Mouse (Mus musculus): ENCODE measurements around the gene Irf4. TPM values are rescaled to one million over a fixed set of nuclear protein-coding genes. Genes with fewer than 3 reads are reported as not detected.

The Irf4 gene
- polyA plus RNA-seq (2012; rRNA removed), result 0.09 and 0.13 TPM in 2 replicates

DNA sequence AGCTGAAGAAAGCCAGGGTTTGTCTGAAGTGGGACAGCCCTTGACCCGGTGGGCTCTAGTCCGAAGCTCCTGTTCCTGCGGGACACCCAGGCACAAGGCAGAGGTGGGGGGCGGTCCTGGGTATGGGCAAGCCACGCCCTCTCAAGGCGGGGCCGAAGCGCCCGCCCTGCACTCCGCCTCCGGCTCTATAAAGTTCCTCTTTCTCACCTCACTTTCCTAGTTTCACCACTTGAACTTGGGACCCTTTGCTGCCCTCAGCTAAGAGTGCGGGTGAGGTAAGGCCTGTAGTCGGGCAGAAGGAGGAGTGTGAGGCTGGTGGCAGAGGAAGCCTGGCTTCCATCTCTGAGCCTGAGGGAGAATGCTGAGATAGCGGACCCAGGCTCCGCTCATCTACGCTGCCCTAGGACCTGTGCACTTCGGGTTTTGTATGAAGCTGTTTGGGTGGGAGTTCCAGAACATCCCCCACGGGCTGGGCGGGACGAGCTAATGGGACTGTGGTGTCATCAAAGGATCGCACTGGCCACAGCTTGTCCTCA is at the start of gene Irf4:
TSS of gene Irf4 (plus strand) at position 206 of the 536 bp plus-strand sequence.

Other genes starting within 250 kb of the Irf4 start
- gene Uqcrfs1, start 203.9 kb upstream of the Irf4 start, polyA plus RNA-seq (2012; rRNA removed), result 83.1 and 101 TPM in 2 replicates
- gene Dusp22, start 89.2 kb upstream of the Irf4 start, polyA plus RNA-seq (2012; rRNA removed), result 3.5 and 4.2 TPM in 2 replicates
- gene Hus1b, start 198.5 kb downstream of the Irf4 start, polyA plus RNA-seq (2012; rRNA removed), result 0.03 and 0.09 TPM in 2 replicates
- gene Exoc2, start 224.9 kb downstream of the Irf4 start, polyA plus RNA-seq (2012; rRNA removed), result 7.1 and 7.9 TPM in 2 replicates
- not detected in 2 replicates for gene Gm5447, start 225.0 kb downstream of the Irf4 start, polyA plus RNA-seq (2012; rRNA removed)

Measured in liver, embryonic 14 days (tissue).